Mouse (Mus musculus) kidney, adult 2 months (tissue): Measurements from ENCODE around the gene Mab21l1.

Experiments
- CTCF ChIP-seq: fragments of 200-500 bp; conservative IDR thresholded peaks from 2 replicates; pipeline ENCODE4 v1.5.1; 2011; ENCODE audit warnings: low read depth, mild to moderate bottlenecking, control low read depth, low read length, moderate library complexity, mixed read lengths; ENCODE audit not compliant: insufficient read depth, insufficient read length
- POLR2A ChIP-seq: fragments of 200-500 bp; IDR thresholded peaks from one replicate; pipeline ENCODE4 v1.6.1; 2011; ENCODE audit warnings: low read depth, low read length, control low read depth

GRCm38 (mm10) chr3:55816638-55817375 is 34.5 kb downstream of the Mab21l1 start:
- TF ChIP-seq POLR2A (no peak), CTCF (no peak)
